Mouse (Mus musculus) effector memory CD4-positive, alpha-beta T cell, adult 5 months (primary cell): ENCODE results near the gene Acrbp. TPM values are rescaled to one million over a fixed set of nuclear protein-coding genes. Genes with fewer than 3 reads are reported as not detected.

ENCODE experiments used
- polyA plus RNA-seq: library from polyadenylated mRNA; unstranded; fragments of 100-300 nt; shearing (Covaris generic); gene quantifications from one replicate; pipeline ENCODE4 v1.2.1, GENCODE M21; 2017

The Acrbp gene
- polyA plus RNA-seq = 6.5 TPM

GRCm38 (mm10) chr6:125049678-125050077 lies at the start of gene Acrbp:
Acrbp (plus strand) TSS chr6:125049689.

GRCm38 (mm10) chr6:125009129-125009180 lies 40.5 kb upstream of the Acrbp start, which contains the start of gene Zfp384:
Zfp384 (plus strand) TSS chr6:125009145.

GRCm38 (mm10) chr6:125039533-125040153 lies 9.8 kb upstream of the Acrbp start, which contains the start of gene Ing4:
Ing4 (plus strand) TSS chr6:125039760.

GRCm38 (mm10) chr6:125067571-125067995 lies 18.1 kb downstream of the Acrbp start, which contains the start of gene Lpar5:
Lpar5 (plus strand) TSS chr6:125067920.

GRCm38 (mm10) chr6:125095391-125096278 lies 46.1 kb downstream of the Acrbp start, which contains the start of gene Chd4:
Chd4 (plus strand) TSS chr6:125095981.

Other genes with a start within 250 kb of the Acrbp start
- 3.3 TPM for gene Spsb2, start 241.0 kb upstream of the Acrbp start, polyA plus RNA-seq
- gene Tpi1, start 235.4 kb upstream of the Acrbp start, polyA plus RNA-seq = 109 TPM
- gene Usp5, start 220.2 kb upstream of the Acrbp start, polyA plus RNA-seq = 69.3 TPM
- 2.5 TPM for gene Cdca3, start 220.1 kb upstream of the Acrbp start, polyA plus RNA-seq
- not detected for gene Gnb3, start 209.4 kb upstream of the Acrbp start, polyA plus RNA-seq
- gene P3h3, start 191.9 kb upstream of the Acrbp start, polyA plus RNA-seq = not detected
- not detected for gene Gpr162, start 185.7 kb upstream of the Acrbp start, polyA plus RNA-seq
- gene Cd4, start 161.5 kb upstream of the Acrbp start, polyA plus RNA-seq = 653 TPM
- 0.87 TPM for gene Lag3, start 138.0 kb upstream of the Acrbp start, polyA plus RNA-seq
- gene Ptms, start 129.6 kb upstream of the Acrbp start, polyA plus RNA-seq = 4.7 TPM
- 116 TPM for gene Mlf2, start 118.3 kb upstream of the Acrbp start, polyA plus RNA-seq
- gene Cops7a, start 84.2 kb upstream of the Acrbp start, polyA plus RNA-seq = 39.3 TPM
- gene Pianp, start 53.0 kb upstream of the Acrbp start, polyA plus RNA-seq = 0.96 TPM
- 60.2 TPM for gene Zfp384, start 40.5 kb upstream of the Acrbp start, polyA plus RNA-seq
- gene Ing4, start 9.9 kb upstream of the Acrbp start, polyA plus RNA-seq = 54.7 TPM
- gene Lpar5, start 18.2 kb downstream of the Acrbp start, polyA plus RNA-seq = 10.5 TPM
- 52.2 TPM for gene Chd4, start 46.3 kb downstream of the Acrbp start, polyA plus RNA-seq
- gene Nop2, start 82.2 kb downstream of the Acrbp start, polyA plus RNA-seq = 26.2 TPM
- gene Iffo1, start 95.6 kb downstream of the Acrbp start, polyA plus RNA-seq = 17.8 TPM
- 398 TPM for gene Gapdh, start 116.8 kb downstream of the Acrbp start, polyA plus RNA-seq
- gene Ncapd2, start 142.0 kb downstream of the Acrbp start, polyA plus RNA-seq = 19.4 TPM
- 47.7 TPM for gene Mrpl51, start 142.1 kb downstream of the Acrbp start, polyA plus RNA-seq
- 39.1 TPM for gene Vamp1, start 165.9 kb downstream of the Acrbp start, polyA plus RNA-seq
- gene Tapbpl, start 182.2 kb downstream of the Acrbp start, polyA plus RNA-seq = 85.2 TPM
- gene Cd27, start 187.3 kb downstream of the Acrbp start, polyA plus RNA-seq = 391 TPM
- 1.7 TPM for gene Tuba3a, start 236.4 kb downstream of the Acrbp start, polyA plus RNA-seq